Mouse (Mus musculus): ENCODE results near the gene Ykt6. TPM values are rescaled to one million over a fixed set of nuclear protein-coding genes. Genes with fewer than 3 reads are reported as not detected.

The Ykt6 gene
- polyA plus RNA-seq, 1 experiment: 89.7 TPM

DNA sequence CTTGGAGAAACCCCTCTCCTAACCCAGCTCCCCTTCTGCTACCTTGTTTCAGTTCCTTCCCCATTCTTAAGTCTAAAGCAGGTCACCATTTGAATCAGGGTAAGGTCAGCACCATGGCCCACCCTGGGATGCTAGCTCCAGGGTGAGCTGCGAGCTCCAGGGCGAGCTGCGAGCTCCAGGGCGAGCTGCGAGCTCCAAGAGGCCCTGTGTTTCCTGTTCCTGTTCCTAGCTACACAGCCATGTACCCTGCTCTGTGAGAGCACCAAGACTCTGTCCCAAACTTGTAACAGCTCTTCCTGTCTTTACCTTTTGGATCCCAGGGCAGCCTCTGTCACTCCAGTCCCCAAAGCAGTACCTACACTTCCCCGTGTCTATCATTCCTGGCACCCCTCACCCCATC, 18.6 kb downstream of the Ykt6 start:
- TF ChIP-seq MYOD1 (IDR thresholded peaks at IDR 0.05; ENCODE audit: control insufficient read depth in 1 of 3, insufficient read length in 2 of 3, low read depth in 2 of 3): no peak
- TF ChIP-seq MYOG (IDR thresholded peaks at IDR 0.05; ENCODE audit: control insufficient read depth in 1 of 3, insufficient read depth in 1 of 3, insufficient read length in 2 of 3, low read depth in 2 of 3): no peak
- TF ChIP-seq MAX (IDR thresholded peaks at IDR 0.05; ENCODE audit: low read depth): no peak
- no peak overlapping the region for H3ac ChIP-seq (ENCODE audit: control insufficient read depth, insufficient read length)
- no peaks in the 10 kb centered on the region for H3K27me3 ChIP-seq (ENCODE audit: control insufficient read depth, insufficient read depth, insufficient read length)

DNA sequence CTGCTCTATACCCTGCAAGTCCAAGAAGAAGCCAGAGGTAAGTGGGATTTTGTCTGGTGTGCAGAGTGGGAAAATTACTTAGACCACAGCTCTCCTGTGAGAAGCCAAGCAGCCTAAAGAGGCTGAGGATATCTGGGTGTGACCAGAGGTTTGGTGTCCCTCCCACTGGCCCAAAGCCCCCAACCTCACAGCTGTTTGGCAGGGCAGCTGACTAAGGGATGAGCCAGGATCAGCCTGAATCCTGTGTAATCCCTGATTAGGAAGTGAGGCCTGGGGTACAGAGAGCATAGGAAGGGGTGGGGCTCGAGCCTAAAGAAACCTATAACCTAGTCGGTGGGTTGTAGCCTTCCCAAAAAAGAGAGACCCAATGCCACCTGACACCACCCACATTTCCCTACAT, 19.6 kb downstream of the Ykt6 start:
- Histone ChIP-seq H3K79me2 (ENCODE audit: control insufficient read depth, insufficient read depth) (no peaks in the 10 kb centered on the region), H3K4me3 (no peak overlapping the region), H3K27me3 (ENCODE audit: control insufficient read depth, insufficient read depth, insufficient read length) (no peaks in the 10 kb centered on the region), H3K4me2 (ENCODE audit: low read depth) (no peak overlapping the region), H3ac (ENCODE audit: control insufficient read depth, insufficient read length) (no peak overlapping the region), H3K36me3 (ENCODE audit: control insufficient read depth, insufficient read depth) (no peaks in the 10 kb centered on the region)
- no peak for TF ChIP-seq TCF12 (IDR thresholded peaks at IDR 0.05; ENCODE audit: insufficient read depth, poor library complexity, severe bottlenecking)
- TF ChIP-seq MYOG (IDR thresholded peaks at IDR 0.05; ENCODE audit: control insufficient read depth in 1 of 3, insufficient read depth in 1 of 3, insufficient read length in 2 of 3, low read depth in 2 of 3): peak in 1 of 3 experiments; percentile 27

More for the DNA sequence above, 18.6 kb downstream of the Ykt6 start:
- Histone ChIP-seq H3K4me3 (no peak overlapping the region), H3K4me2 (ENCODE audit: low read depth) (no peak overlapping the region), H3K36me3 (ENCODE audit: control insufficient read depth, insufficient read depth) (no peaks in the 10 kb centered on the region), H3K79me2 (ENCODE audit: control insufficient read depth, insufficient read depth) (no peaks in the 10 kb centered on the region)

DNA sequence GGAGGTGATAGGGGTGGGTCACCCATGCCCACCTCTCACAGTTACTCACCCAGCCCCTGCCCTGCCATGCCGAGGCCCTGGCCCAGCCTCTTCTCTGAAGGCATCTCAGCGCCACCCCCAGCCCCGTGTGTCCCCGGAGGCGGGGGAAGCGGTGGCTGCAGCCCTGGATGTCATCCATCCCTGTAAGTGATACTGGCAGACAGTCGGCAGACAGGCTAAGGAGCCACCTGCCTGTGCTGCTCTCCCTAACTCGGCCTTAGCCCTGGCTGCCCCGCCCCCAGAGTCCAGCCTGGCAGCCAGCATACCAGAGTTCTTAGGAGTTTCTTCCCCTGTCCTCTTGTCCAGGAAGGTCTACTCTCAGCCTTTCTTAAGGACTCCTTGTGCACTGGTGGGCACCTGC, 20.6 kb downstream of the Ykt6 start:
- H3K4me2 ChIP-seq (ENCODE audit: low read depth): no peak overlapping the region
- H3K27me3 ChIP-seq (ENCODE audit: control insufficient read depth, insufficient read depth, insufficient read length): peaks cover 3% of the 10 kb centered on the region
- H3K36me3 ChIP-seq (ENCODE audit: control insufficient read depth, insufficient read depth): no peaks in the 10 kb centered on the region
- TF ChIP-seq MYOG (IDR thresholded peaks at IDR 0.05; ENCODE audit: control insufficient read depth in 1 of 3, insufficient read depth in 1 of 3, insufficient read length in 2 of 3, low read depth in 2 of 3) (no peak), MYOD1 (IDR thresholded peaks at IDR 0.05; ENCODE audit: control insufficient read depth in 1 of 3, insufficient read length in 2 of 3, low read depth in 2 of 3) (peak in 1 of 3 experiments; percentile 64), TCF12 (IDR thresholded peaks at IDR 0.05; ENCODE audit: insufficient read depth, poor library complexity, severe bottlenecking) (no peak), E2F4 (IDR thresholded peaks at IDR 0.05; ENCODE audit: insufficient read depth) (no peak)
- no peaks in the 10 kb centered on the region for H3K79me2 ChIP-seq (ENCODE audit: control insufficient read depth, insufficient read depth)
- no peak overlapping the region for H3K4me3 ChIP-seq
- no peak overlapping the region for H3ac ChIP-seq (ENCODE audit: control insufficient read depth, insufficient read length)

DNA sequence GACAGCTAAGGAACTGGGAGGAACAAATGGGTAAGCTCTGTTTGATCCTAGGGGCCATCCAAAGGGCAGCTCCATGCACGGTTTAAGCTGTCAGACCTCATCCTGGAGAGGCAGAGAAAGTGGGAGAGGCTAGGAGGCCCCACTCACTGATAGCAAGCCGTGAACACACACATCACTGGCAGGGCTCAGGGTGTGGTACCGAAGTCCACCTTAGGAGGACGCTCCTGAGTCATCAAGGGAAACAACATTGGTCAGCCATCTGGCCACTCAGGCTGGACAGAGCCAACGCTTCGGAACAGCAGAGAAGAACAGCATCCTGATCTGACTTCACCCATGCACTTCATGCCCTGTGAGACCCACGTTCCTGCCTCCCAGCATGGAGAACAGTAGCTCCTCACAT, 23.6 kb downstream of the Ykt6 start:
- H3K4me2 ChIP-seq (ENCODE audit: low read depth): no peak overlapping the region
- no peaks in the 10 kb centered on the region for H3K79me2 ChIP-seq (ENCODE audit: control insufficient read depth, insufficient read depth)
- no peak for TF ChIP-seq E2F4 (IDR thresholded peaks at IDR 0.05; ENCODE audit: insufficient read depth)
- no peak for TF ChIP-seq SRF (IDR thresholded peaks at IDR 0.05; ENCODE audit: control insufficient read depth, insufficient read length, low read depth)
- TF ChIP-seq TCF3 (IDR thresholded peaks at IDR 0.05; ENCODE audit: insufficient read length, low read depth): no peak
- TF ChIP-seq CEBPB (IDR thresholded peaks at IDR 0.05; ENCODE audit: insufficient read depth, poor library complexity, severe bottlenecking): no peak
- TF ChIP-seq TCF12 (IDR thresholded peaks at IDR 0.05; ENCODE audit: insufficient read depth, poor library complexity, severe bottlenecking): no peak
- TF ChIP-seq USF1 (IDR thresholded peaks at IDR 0.05; ENCODE audit: low read depth): no peak
- no peak for TF ChIP-seq POLR2AphosphoS2 (IDR thresholded peaks at IDR 0.05; ENCODE audit: insufficient read length, low read depth)
- H3ac ChIP-seq (ENCODE audit: control insufficient read depth, insufficient read length): no peak overlapping the region
- no peak overlapping the region for H3K4me3 ChIP-seq
- H3K27me3 ChIP-seq (ENCODE audit: control insufficient read depth, insufficient read depth, insufficient read length): peaks cover 27% of the 10 kb centered on the region
- no peaks in the 10 kb centered on the region for H3K36me3 ChIP-seq (ENCODE audit: control insufficient read depth, insufficient read depth)

DNA sequence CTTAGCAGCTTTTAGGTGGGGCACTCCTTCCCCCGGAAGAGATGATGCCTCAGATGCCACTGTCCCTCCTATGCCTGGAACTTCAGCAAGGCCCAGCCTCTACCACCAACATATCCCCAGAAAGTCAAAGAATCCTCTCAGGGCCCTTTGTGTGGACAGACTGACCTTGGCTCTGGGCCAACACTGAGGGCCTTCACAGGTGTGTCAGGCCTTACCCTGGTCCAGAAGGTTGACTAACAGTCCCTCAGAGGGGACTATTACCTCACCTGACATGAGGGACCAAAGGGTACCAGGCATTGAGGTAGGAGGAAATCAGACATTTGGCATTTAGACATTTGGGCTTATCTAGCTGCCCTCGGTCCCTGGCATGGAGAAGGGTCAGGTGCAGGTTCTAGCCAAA, 24.6 kb downstream of the Ykt6 start:
- Histone ChIP-seq H3K27me3 (ENCODE audit: control insufficient read depth, insufficient read depth, insufficient read length) (peaks cover 27% of the 10 kb centered on the region), H3K4me2 (ENCODE audit: low read depth) (no peak overlapping the region), H3ac (ENCODE audit: control insufficient read depth, insufficient read length) (no peak overlapping the region), H3K4me3 (no peak overlapping the region), H3K36me3 (ENCODE audit: control insufficient read depth, insufficient read depth) (no peaks in the 10 kb centered on the region), H3K79me2 (ENCODE audit: control insufficient read depth, insufficient read depth) (no peaks in the 10 kb centered on the region)
- TF ChIP-seq REST (IDR thresholded peaks at IDR 0.05; ENCODE audit: insufficient read depth, insufficient read length): no peak
- no peak for TF ChIP-seq USF1 (IDR thresholded peaks at IDR 0.05; ENCODE audit: low read depth)
- TF ChIP-seq MAX (IDR thresholded peaks at IDR 0.05; ENCODE audit: low read depth): no peak
- no peak for TF ChIP-seq POLR2A (IDR thresholded peaks at IDR 0.05; ENCODE audit: insufficient read length, low read depth)
- TF ChIP-seq TCF12 (IDR thresholded peaks at IDR 0.05; ENCODE audit: insufficient read depth, poor library complexity, severe bottlenecking): no peak
- no peak for TF ChIP-seq CEBPB (IDR thresholded peaks at IDR 0.05; ENCODE audit: insufficient read depth, poor library complexity, severe bottlenecking)
- TF ChIP-seq SRF (IDR thresholded peaks at IDR 0.05; ENCODE audit: control insufficient read depth, insufficient read length, low read depth): no peak
- TF ChIP-seq POLR2AphosphoS2 (IDR thresholded peaks at IDR 0.05; ENCODE audit: insufficient read length, low read depth): no peak
- no peak for TF ChIP-seq MYOG (IDR thresholded peaks at IDR 0.05; ENCODE audit: control insufficient read depth in 1 of 3, insufficient read depth in 1 of 3, insufficient read length in 2 of 3, low read depth in 2 of 3)
- no peak for TF ChIP-seq TCF3 (IDR thresholded peaks at IDR 0.05; ENCODE audit: insufficient read length, low read depth)

DNA sequence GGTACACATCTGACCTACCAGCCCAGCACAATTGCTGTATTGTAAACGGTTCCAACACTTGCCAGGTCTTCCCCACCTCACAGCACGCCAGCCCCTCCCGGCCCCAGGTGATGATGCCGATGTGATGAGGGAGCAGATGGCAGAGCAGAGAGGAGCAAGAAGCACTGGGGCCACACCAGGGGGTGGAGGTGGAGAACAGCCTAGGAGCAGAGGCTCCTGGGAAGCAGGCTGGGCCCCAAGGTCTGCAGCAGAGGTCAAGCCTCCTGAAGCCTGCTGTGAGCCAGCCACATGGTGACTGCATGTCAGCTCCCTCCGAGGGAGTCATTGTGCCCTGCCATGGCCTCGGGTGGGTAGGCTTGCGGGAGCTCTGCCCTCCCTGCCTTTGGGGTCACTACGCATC, 25.1 kb downstream of the Ykt6 start:
- no peak overlapping the region for H3K4me3 ChIP-seq
- H3K4me2 ChIP-seq (ENCODE audit: low read depth): no peak overlapping the region
- TF ChIP-seq E2F4 (IDR thresholded peaks at IDR 0.05; ENCODE audit: insufficient read depth): no peak
- no peak for TF ChIP-seq MAX (IDR thresholded peaks at IDR 0.05; ENCODE audit: low read depth)
- TF ChIP-seq REST (IDR thresholded peaks at IDR 0.05; ENCODE audit: insufficient read depth, insufficient read length): no peak
- TF ChIP-seq TCF3 (IDR thresholded peaks at IDR 0.05; ENCODE audit: insufficient read length, low read depth): no peak
- no peak for TF ChIP-seq POLR2AphosphoS2 (IDR thresholded peaks at IDR 0.05; ENCODE audit: insufficient read length, low read depth)
- no peak for TF ChIP-seq SRF (IDR thresholded peaks at IDR 0.05; ENCODE audit: control insufficient read depth, insufficient read length, low read depth)
- TF ChIP-seq POLR2A (IDR thresholded peaks at IDR 0.05; ENCODE audit: insufficient read length, low read depth): no peak
- no peak for TF ChIP-seq MYOD1 (IDR thresholded peaks at IDR 0.05; ENCODE audit: control insufficient read depth in 1 of 3, insufficient read length in 2 of 3, low read depth in 2 of 3)
- TF ChIP-seq CEBPB (IDR thresholded peaks at IDR 0.05; ENCODE audit: insufficient read depth, poor library complexity, severe bottlenecking): no peak
- no peak for TF ChIP-seq USF1 (IDR thresholded peaks at IDR 0.05; ENCODE audit: low read depth)
- no peak for TF ChIP-seq TCF12 (IDR thresholded peaks at IDR 0.05; ENCODE audit: insufficient read depth, poor library complexity, severe bottlenecking)
- TF ChIP-seq MYOG (IDR thresholded peaks at IDR 0.05; ENCODE audit: control insufficient read depth in 1 of 3, insufficient read depth in 1 of 3, insufficient read length in 2 of 3, low read depth in 2 of 3): no peak

More for the DNA sequence above, 25.1 kb downstream of the Ykt6 start:
- no peaks in the 10 kb centered on the region for H3K36me3 ChIP-seq (ENCODE audit: control insufficient read depth, insufficient read depth)
- no peaks in the 10 kb centered on the region for H3K79me2 ChIP-seq (ENCODE audit: control insufficient read depth, insufficient read depth)
- peaks cover 29% of the 10 kb centered on the region for H3K27me3 ChIP-seq (ENCODE audit: control insufficient read depth, insufficient read depth, insufficient read length)
- H3ac ChIP-seq (ENCODE audit: control insufficient read depth, insufficient read length): no peak overlapping the region
